Mouse (Mus musculus) intestine, embryonic 14.5 days (tissue): ENCODE data around the gene Eefsec. TPM values are rescaled to one million over a fixed set of nuclear protein-coding genes. Genes with fewer than 3 reads are reported as not detected.

Source experiments
- ATAC-seq: fragments of 200-750 bp; cut with Nextera tagmentation; replicated peaks from 2 replicates; pipeline ENCODE4 v1.8.0; 2017; ENCODE audit warnings: low read depth, moderate number of reproducible peaks, moderate TSS enrichment, moderate library complexity; ENCODE audit not compliant: low FRiP score, low TSS enrichment
- DNase-seq: peaks from one replicate; pipeline ENCODE4 v3.0.0-alpha.2; 2018; ENCODE audit warnings: low spot score
- H3K27ac ChIP-seq: fragments of 300-500 bp; sonication (generic); 2 replicates; pipeline ENCODE4 v1.5.1; 2014; ENCODE audit warnings: low read depth, mild to moderate bottlenecking, control low read depth
- H3K27me3 ChIP-seq: fragments of 300-500 bp; sonication (generic); replicated peaks from 2 replicates; pipeline ENCODE4 v1.6.1; 2014; ENCODE audit warnings: low read length, control low read depth; ENCODE audit not compliant: control insufficient read depth, insufficient read depth
- H3K36me3 ChIP-seq: fragments of 300-500 bp; sonication (generic); 2 replicates; pipeline ENCODE4 v1.6.1; 2014; ENCODE audit warnings: low read length, control low read depth; ENCODE audit not compliant: control insufficient read depth, insufficient read depth
- H3K4me1 ChIP-seq: fragments of 300-500 bp; sonication (generic); replicated peaks from 2 replicates; pipeline ENCODE4 v1.6.1; 2014; ENCODE audit warnings: low read length, control low read depth, mixed read lengths; ENCODE audit not compliant: control insufficient read depth, insufficient read depth
- H3K4me2 ChIP-seq: fragments of 300-500 bp; sonication (generic); 2 replicates; pipeline ENCODE4 v1.6.1; 2014; ENCODE audit warnings: low read length
- H3K4me3 ChIP-seq: fragments of 300-500 bp; sonication (generic); 2 replicates; pipeline ENCODE4 v1.5.1; 2014; ENCODE audit warnings: low read depth, low read length, control low read depth, mixed read lengths
- H3K9ac ChIP-seq: fragments of 300-500 bp; sonication (generic); 2 replicates; pipeline ENCODE4 v1.6.1; 2014; ENCODE audit warnings: mild to moderate bottlenecking, low read length
- H3K9me3 ChIP-seq: fragments of 300-500 bp; sonication (generic); 2 replicates; pipeline ENCODE4 v1.6.1; 2016; ENCODE audit warnings: low read length, control low read depth; ENCODE audit not compliant: control insufficient read depth
- WGBS: fragments of 180-500 bp; shearing (Covaris S2); extraction: QIAGEN DNeasy Blood & Tissue Kit; methylation state at CpG from one replicate; pipeline ENCODE4 v1.1.7; 2014; 5-methylcytosine and 5-hydroxymethylcytosine counted together
- polyA plus RNA-seq: library from polyadenylated mRNA; unstranded; fragments of >200 nt; fragmentation: Nextera tagmentation; extraction: Ambion mirVana; gene quantifications from 2 replicates; pipeline ENCODE4 v1.2.1, GENCODE M21; 2014

The Eefsec gene
- polyA plus RNA-seq, 1 experiment from 2014 or later, result 45.1 TPM

DNA sequence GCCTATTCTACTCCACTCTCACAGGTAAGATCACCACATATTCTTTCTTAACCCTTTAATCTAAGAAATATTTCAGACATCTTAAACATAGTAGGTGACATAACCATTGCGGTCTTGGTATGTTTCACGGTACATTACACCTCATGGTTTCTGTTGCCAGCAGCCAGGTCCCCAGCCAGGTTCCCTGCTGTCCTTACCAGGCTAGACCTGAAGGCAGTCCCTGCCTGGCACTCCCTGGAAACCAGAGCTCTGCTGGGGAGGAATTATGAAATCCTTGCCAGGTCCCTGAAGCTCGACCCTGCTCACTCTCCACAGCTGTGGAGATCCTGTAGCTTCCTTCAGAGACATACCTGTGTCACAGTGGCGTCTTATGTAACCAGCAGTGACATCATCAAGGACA, 230.1 kb downstream of the Eefsec start:
- Histone ChIP-seq H3K4me2 (no peak overlapping the region), H3K27me3 (no peaks in the 10 kb centered on the region), H3K4me1 (no peaks in the 10 kb centered on the region), H3K9me3 (0 out of 2 replicates have a peak, but pooled peaks cover 3% of the 10 kb centered on the region), H3K4me3 (no peak overlapping the region), H3K27ac (no peak overlapping the region), H3K9ac (no peak overlapping the region), H3K36me3 (no peaks in the 10 kb centered on the region)
- DNase-seq, result no peak
- no peak for ATAC-seq
- 73% methylated on average over 4 of the region's 4 CpGs for WGBS

DNA sequence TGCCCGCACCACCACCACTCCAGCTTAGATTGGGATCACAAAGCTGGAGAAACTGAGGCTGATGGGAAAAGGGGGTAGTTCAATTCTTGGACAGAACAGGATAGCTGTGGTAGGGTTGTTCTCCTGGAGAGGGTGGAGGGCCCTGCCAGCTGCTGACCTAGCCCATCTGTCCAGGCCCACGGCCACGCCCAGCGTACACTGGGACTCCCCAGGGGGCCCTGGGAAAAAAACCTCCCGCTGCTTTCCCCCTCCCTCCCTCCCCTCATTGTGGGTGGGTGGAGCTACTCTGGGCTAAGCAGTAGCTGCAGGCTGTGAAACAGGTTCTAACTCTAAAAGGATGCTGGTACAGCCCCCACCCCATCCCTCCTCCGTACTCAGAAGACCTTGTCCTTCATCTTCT, 230.5 kb downstream of the Eefsec start:
- Histone ChIP-seq H3K36me3 (no peaks in the 10 kb centered on the region), H3K9me3 (0 out of 2 replicates have a peak, but pooled peaks cover 3% of the 10 kb centered on the region), H3K4me1 (no peaks in the 10 kb centered on the region), H3K4me3 (no peak overlapping the region), H3K9ac (no peak overlapping the region), H3K4me2 (no peak overlapping the region), H3K27me3 (no peaks in the 10 kb centered on the region), H3K27ac (no peak overlapping the region)
- 34% methylated on average over 6 of the region's 6 CpGs for WGBS
- no peak for DNase-seq
- ATAC-seq, result no peak

DNA sequence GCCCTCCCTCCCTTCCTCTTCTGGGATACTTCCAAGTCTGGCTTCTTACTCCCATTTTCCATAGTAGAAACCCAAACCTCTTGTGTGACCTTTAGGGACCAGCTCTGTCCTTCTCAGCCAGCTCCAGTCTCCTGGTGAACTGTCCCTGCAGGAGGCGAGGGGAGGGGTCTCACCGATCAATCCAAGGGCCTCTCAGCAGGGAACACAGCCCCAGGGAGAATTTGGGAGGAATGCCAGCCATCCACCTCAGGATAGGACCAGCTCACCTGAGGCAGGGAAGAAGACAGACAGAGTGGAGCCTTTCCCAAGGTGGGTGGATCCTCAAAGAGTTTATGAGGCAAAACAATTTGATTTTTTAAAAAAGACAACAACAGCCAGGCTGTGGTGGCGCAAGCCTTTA, 236.2 kb downstream of the Eefsec start:
- Histone ChIP-seq H3K9me3 (no peaks in the 10 kb centered on the region), H3K4me3 (no peak overlapping the region), H3K36me3 (no peaks in the 10 kb centered on the region), H3K27me3 (peaks cover 32% of the 10 kb centered on the region), H3K4me2 (no peak overlapping the region), H3K27ac (no peak overlapping the region), H3K4me1 (no peaks in the 10 kb centered on the region), H3K9ac (no peak overlapping the region)
- ATAC-seq, result no peak
- 65% methylated on average over 3 of the region's 3 CpGs for WGBS
- no peak for DNase-seq

DNA sequence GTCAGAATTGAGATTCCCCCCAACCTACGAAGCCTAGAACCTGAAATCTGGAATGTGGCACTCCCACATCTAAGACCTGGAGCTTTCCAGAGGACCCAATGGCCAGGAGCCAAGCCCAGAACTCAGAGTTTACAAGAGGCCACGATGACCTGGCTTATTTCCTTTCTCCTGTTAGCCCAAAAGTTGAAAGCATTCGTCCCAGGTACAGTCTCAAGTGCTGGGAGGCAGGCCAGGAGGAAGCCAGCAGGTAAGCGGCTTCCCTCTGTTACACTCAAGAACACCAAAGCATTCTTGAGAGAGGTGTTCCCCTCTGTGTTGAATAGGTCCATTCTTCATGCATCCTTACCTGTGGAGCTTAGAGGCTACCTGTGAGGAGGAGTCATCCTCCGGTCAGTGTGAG, 236.9 kb downstream of the Eefsec start:
- Histone ChIP-seq H3K27me3 (peaks cover 39% of the 10 kb centered on the region), H3K9me3 (no peaks in the 10 kb centered on the region), H3K27ac (no peak overlapping the region), H3K36me3 (no peaks in the 10 kb centered on the region), H3K4me2 (no peak overlapping the region), H3K9ac (no peak overlapping the region), H3K4me1 (no peaks in the 10 kb centered on the region), H3K4me3 (no peak overlapping the region)
- 78% methylated on average over 5 of the region's 5 CpGs for WGBS
- DNase-seq (no peak), ATAC-seq (no peak)

DNA sequence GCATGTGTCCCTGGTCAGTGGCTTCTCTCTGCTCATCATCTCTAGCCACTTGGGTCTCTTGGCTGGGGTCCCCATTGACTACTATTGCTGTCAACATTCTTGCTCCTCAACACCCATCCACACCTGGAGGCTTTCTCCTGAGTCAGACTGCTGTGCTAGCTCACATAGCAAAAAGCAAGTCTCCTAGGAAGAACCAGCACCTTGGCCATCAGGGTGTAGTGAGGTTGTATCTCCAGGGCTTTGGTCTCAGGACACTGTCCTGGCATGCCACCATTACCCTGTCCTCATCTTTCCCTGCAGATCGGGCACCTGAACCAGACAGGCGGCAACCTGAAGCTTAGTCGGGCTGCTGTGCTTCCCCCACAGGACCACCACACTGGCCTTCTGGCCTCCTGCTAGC, 238.0 kb downstream of the Eefsec start:
- no peak overlapping the region for H3K9ac ChIP-seq
- no peak overlapping the region for H3K27ac ChIP-seq
- H3K36me3 ChIP-seq, result no peaks in the 10 kb centered on the region
- no peaks in the 10 kb centered on the region for H3K9me3 ChIP-seq
- H3K4me1 ChIP-seq, result no peaks in the 10 kb centered on the region
- no peak overlapping the region for H3K4me3 ChIP-seq
- no peak for DNase-seq
- 85% methylated on average over 3 of the region's 3 CpGs for WGBS
- ATAC-seq, result no peak
- peaks cover 51% of the 10 kb centered on the region for H3K27me3 ChIP-seq
- no peak overlapping the region for H3K4me2 ChIP-seq

GRCm38 (mm10) chr6:88207403-88208033, 238.8 kb downstream of the Eefsec start:
- no peak overlapping the region for H3K27ac ChIP-seq
- no peaks in the 10 kb centered on the region for H3K36me3 ChIP-seq
- H3K27me3 ChIP-seq, result peaks cover 59% of the 10 kb centered on the region
- DNase-seq, result no peak
- no peaks in the 10 kb centered on the region for H3K4me1 ChIP-seq
- H3K4me2 ChIP-seq, result no peak overlapping the region
- H3K9ac ChIP-seq, result no peak overlapping the region
- WGBS, result 90% methylated on average over 10 of the region's 10 CpGs
- H3K4me3 ChIP-seq, result no peak overlapping the region
- no peaks in the 10 kb centered on the region for H3K9me3 ChIP-seq
- no peak for ATAC-seq

Other genes starting within 250 kb of the Eefsec start
- not detected in 2 replicates for gene Dnajb8, start 224.3 kb downstream of the Eefsec start, polyA plus RNA-seq
- 150 and 158 TPM in 2 replicates for gene Ruvbl1, start 18.9 kb upstream of the Eefsec start, polyA plus RNA-seq
- gene Sec61a1, start 72.4 kb upstream of the Eefsec start, polyA plus RNA-seq, result 221 and 246 TPM in 2 replicates
- gene Kbtbd12, start 191.4 kb upstream of the Eefsec start, polyA plus RNA-seq, result 0.26 TPM in 1 of 2 replicates, not detected in the other